Mouse (Mus musculus): Measurements from ENCODE around the gene Hs3st1.

DNA sequence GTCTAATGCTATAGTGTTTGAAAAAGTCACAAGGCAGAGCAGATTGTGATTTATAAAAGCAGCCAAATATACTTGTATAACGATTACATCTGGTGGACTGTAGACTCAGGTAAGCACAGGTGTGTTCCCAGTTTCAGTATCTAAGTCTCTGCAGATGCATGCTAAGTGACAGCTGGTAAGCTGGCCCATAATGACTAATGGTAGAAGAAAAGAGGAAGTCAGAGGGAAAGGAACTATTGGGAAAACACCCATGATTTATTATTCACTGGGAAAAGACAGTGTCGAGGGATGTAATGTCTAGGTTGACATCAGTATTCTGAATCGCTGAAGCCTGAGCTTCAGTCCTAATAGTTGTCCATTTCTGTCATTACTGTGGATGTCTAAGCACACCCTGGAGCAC lies 49.7 kb downstream of the Hs3st1 start:
- TF ChIP-seq CTCF (IDR thresholded peaks at IDR 0.05; ENCODE audit: low read depth, low read length) (no peak), POLR2A (IDR thresholded peaks at IDR 0.05; ENCODE audit: extremely low read depth, insufficient read depth, low read length) (no peak)

Data from liver, adult 2 months (tissue).